Mouse (Mus musculus) small intestine, adult 2 months (tissue): ENCODE data around the gene Atf2. TPM values are rescaled to one million over a fixed set of nuclear protein-coding genes. Genes with fewer than 3 reads are reported as not detected.

Source experiments
- H3K27ac ChIP-seq: fragments of 200-500 bp; 2 replicates; pipeline ENCODE4 v1.5.1; 2012; ENCODE audit warnings: low read depth, low read length, control low read depth, inconsistent platforms; ENCODE audit not compliant: insufficient read depth
- H3K27me3 ChIP-seq: fragments of 200-500 bp; 2 replicates; pipeline ENCODE4 v1.6.1; 2012; ENCODE audit warnings: mild to moderate bottlenecking, moderate library complexity, low read length, inconsistent platforms; ENCODE audit not compliant: control insufficient read depth, insufficient read depth
- H3K36me3 ChIP-seq: fragments of 200-500 bp; 2 replicates; pipeline ENCODE4 v1.6.1; 2012; ENCODE audit warnings: mild to moderate bottlenecking, low read length, control low read depth, inconsistent platforms; ENCODE audit not compliant: control insufficient read depth, insufficient read depth
- H3K4me1 ChIP-seq: fragments of 200-500 bp; 2 replicates; pipeline ENCODE4 v1.6.1; 2012; ENCODE audit warnings: low read length, inconsistent platforms, mixed read lengths; ENCODE audit not compliant: control insufficient read depth, insufficient read depth, insufficient read length
- H3K4me3 ChIP-seq: fragments of 200-500 bp; 2 replicates; pipeline ENCODE4 v1.5.1; 2012; ENCODE audit warnings: low read depth, mild to moderate bottlenecking, control low read depth, inconsistent platforms, low read length, moderate library complexity
- CTCF ChIP-seq: fragments of 200-500 bp; IDR thresholded peaks from 2 replicates; pipeline ENCODE4 v1.5.1; 2012; ENCODE audit warnings: low read depth, mild to moderate bottlenecking, control low read depth, inconsistent platforms, low read length, moderate library complexity, mixed read lengths; ENCODE audit not compliant: insufficient replicate concordance, insufficient read length; ENCODE audit errors: extremely low read depth
- POLR2A ChIP-seq: fragments of 200-500 bp; IDR thresholded peaks from 2 replicates; pipeline ENCODE4 v1.6.1; 2012; ENCODE audit warnings: low read depth, mild to moderate bottlenecking, control low read depth, inconsistent platforms, low read length, moderate library complexity
- WGBS: fragments of 180-500 bp; shearing (Covaris S2); methylation state at CpG from one replicate; pipeline ENCODE4 v1.1.7; 2018; 5-methylcytosine and 5-hydroxymethylcytosine counted together
- polyA plus RNA-seq: library from polyadenylated mRNA; depleted of rRNA; stranded (reverse); fragments of >200 nt; gene quantifications from 2 replicates; pipeline ENCODE4 v1.2.3, GENCODE M21; 2012

Gene Atf2
- polyA plus RNA-seq, 1 experiment = 6.6 TPM

DNA sequence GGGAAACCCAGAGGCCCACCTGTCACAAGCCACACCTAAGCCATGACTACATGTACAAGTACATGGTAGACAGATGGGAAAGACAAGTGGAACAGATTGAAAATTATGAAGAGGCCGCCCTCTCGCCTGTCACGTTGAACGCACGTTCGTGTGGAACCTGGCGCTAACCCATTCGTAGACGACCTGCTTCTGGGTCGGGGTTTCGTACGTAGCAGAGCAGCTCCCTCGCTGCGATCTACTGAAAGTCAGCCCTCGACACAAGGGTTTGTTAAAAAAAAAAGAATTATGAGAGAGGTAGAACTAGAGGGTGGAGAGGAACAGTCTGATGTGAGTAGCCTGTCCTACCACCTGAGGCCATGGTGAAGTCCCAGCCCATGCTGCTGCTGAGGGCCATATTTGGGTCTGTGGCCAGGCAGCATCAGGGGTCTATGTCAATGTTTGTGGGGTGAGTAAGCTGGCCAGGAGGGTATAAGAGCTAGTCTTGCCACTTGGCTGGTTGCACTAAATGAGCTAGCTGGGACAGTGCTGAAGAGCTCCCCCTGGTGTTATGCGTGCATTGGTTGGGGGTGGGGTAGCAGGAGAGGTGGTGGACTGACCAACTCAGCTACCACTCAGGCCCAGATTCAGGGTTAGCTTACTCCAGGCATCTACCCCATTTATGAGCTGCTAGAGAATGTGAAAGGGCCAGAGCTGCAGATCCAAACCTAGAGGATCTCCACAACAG is 24.5 kb downstream of the Atf2 start:
- Histone ChIP-seq H3K36me3 (peaks cover 2% of the 10 kb centered on the region; the same call in 1 of the 2 replicates), H3K4me1 (no peaks in the 10 kb centered on the region), H3K27me3 (no peaks in the 10 kb centered on the region), H3K27ac (no peak overlapping the region), H3K4me3 (no peak overlapping the region)
- WGBS = 85% methylated on average over 16 of the region's 16 CpGs
- no peak for TF ChIP-seq POLR2A
- peak; percentile 56; the same call in 1 of the 2 replicates for TF ChIP-seq CTCF

DNA sequence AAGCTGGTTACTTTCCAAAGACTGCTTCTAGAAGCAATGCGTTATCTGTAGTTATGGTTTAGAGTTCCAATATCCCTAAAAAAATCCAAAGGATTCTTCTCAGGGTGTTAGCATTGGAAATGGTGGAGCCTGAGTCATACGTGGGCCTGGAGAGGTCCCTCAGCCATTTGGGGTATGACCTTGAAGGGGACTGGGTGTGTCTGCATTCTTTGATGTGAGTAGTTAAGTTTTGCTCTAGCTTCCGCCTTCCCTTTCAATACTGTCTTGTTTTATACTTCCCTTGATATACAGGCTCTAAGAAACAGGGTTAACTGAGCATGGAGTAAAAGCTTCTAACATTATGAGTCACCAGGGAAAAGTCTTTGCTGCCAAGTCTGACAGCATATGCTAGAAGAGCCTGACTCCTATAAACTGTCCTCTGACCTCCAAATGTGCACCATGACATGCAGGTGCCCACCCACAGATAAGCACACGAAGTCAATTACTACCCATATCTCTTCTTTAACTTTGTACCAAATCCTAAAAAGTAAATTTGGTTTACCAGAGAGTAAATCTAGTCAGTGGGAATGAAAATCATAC is 32.3 kb downstream of the Atf2 start:
- Histone ChIP-seq H3K27ac (no peak overlapping the region), H3K27me3 (no peaks in the 10 kb centered on the region), H3K4me3 (no peak overlapping the region), H3K4me1 (no peaks in the 10 kb centered on the region), H3K36me3 (0 out of 2 replicates have a peak, but pooled peaks cover 2% of the 10 kb centered on the region)
- WGBS = 70% methylated on average over 4 of the region's 4 CpGs
- TF ChIP-seq CTCF = no peak
- TF ChIP-seq POLR2A = no peak

DNA sequence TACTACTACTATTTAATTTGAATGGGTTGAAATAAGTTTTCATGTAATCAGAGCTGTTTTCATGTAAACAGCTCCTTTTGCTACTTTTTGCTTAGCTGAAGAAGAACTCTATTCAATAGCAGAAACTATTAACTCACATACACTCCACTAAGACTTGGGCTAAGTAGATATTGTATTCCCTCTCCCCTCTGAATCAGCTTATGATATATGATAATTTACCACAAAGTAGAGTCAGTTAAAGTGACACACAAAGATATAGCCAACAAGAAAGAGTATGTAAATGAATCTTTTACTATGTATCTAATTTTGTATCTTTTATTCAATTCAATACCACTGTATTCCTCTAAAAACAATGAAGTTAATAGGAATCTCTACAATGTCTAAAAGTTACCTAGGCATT is 35.1 kb downstream of the Atf2 start:
- no peak overlapping the region for H3K4me3 ChIP-seq
- 0 out of 2 replicates have a peak, but pooled peaks cover 2% of the 10 kb centered on the region for H3K36me3 ChIP-seq

DNA sequence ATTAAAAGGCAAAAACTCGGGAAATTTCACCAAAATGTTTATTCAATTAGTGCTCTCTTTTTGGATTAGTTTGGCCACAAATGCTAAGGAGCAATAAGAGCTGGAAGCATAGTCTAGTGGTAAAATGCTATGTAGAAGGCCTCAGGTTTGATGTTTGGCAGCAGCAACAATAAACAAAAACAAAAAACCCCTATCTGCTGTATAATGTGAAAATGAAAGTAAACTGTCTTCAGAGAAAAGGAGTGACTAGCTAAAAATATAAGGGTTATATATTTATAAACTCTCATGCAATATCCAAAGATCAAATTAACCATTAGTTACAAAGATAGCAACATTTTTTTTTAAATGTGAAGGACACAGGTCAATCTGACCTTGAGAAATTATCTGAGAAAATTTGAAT is 36.2 kb downstream of the Atf2 start:
- WGBS = 68% methylated on average over 1 of the region's 1 CpGs
- H3K36me3 ChIP-seq = 0 out of 2 replicates have a peak, but pooled peaks cover 2% of the 10 kb centered on the region
- TF ChIP-seq CTCF = no peak
- no peak for TF ChIP-seq POLR2A
- no peak overlapping the region for H3K27ac ChIP-seq
- H3K27me3 ChIP-seq = no peaks in the 10 kb centered on the region
- no peaks in the 10 kb centered on the region for H3K4me1 ChIP-seq
- no peak overlapping the region for H3K4me3 ChIP-seq

More for the DNA sequence above, 35.1 kb downstream of the Atf2 start:
- no peaks in the 10 kb centered on the region for H3K4me1 ChIP-seq
- TF ChIP-seq POLR2A (no peak), CTCF (no peak)
- no peak overlapping the region for H3K27ac ChIP-seq
- no peaks in the 10 kb centered on the region for H3K27me3 ChIP-seq

DNA sequence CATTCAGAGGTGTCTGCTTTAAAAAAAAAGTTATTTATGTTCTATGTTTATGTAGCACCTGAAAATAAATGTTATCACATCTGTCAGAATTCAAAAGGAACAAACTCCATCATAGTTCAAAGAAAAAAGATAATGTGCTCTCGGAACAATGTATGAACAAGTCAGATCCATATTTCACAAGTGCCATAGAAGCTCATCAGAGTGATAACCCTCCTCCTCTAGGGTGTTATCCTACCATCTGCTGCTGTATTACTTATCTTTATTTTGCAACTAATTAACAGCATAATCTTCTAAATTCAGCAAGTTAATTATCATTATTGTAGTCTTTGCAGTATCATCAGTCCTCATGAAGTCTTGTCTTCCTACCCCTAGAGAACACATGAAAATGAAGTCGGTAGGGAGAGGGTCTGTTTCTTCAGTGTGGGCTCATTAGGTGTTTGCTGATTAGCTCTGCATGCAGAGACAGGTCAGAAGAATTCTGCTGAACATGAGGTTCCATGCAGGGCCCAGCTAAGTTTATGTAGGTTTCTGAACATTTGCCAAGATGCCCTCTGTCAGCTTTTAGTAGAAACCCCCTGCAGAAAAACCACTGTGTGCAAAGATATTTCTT is 57.9 kb downstream of the Atf2 start:
- no peak overlapping the region for H3K27ac ChIP-seq
- H3K27me3 ChIP-seq = no peaks in the 10 kb centered on the region
- TF ChIP-seq CTCF = no peak
- no peak for TF ChIP-seq POLR2A
- H3K36me3 ChIP-seq = peaks cover 13% of the 10 kb centered on the region
- 73% methylated on average over 2 of the region's 2 CpGs for WGBS
- 0 out of 2 replicates have a peak, but pooled peaks cover 2% of the 10 kb centered on the region for H3K4me1 ChIP-seq
- no peak overlapping the region for H3K4me3 ChIP-seq

DNA sequence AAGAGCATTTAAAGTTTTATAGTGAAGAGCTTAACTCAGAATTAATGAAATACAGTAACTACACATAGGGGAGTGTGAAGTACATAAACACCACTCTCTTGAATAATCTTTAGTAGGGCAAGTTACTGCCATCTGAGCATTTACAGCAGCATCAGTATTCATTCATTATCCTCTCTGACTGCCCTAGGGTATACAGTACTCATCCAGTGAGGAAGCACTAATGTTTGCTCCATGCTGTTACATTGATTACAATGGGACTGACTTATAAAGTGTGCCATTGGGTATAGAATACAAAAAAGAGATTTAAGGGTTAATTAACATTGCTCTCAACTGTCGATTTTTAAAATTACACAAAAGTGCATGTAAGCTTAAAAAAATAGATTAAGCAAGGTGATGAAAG is 59.2 kb downstream of the Atf2 start:
- Histone ChIP-seq H3K4me1 (0 out of 2 replicates have a peak, but pooled peaks cover 2% of the 10 kb centered on the region), H3K27me3 (no peaks in the 10 kb centered on the region), H3K27ac (no peak overlapping the region), H3K4me3 (no peak overlapping the region), H3K36me3 (peaks cover 16% of the 10 kb centered on the region)
- TF ChIP-seq POLR2A (no peak), CTCF (no peak)
- WGBS = 59% methylated on average over 1 of the region's 1 CpGs

DNA sequence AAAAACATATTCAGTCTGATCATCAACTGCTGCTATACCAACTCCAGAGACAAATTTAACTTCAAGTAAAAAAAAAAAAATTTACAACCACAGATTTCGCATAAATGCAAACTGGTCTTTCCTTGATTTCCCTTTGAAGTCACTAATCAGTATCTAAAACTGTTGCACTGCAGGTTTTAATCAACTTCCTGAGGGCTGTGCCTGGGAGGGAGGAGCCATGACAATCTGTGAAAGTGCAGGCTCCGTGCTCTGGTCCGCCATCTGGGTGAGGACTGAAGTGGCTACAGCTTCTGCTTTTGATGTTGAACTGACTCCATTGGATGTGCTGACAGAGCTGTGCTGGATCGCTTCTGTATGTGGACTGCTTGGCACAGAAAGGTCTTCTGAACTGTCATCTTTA is 73.7 kb downstream of the Atf2 start:
- peaks cover 25% of the 10 kb centered on the region for H3K36me3 ChIP-seq
- 81% methylated on average over 4 of the region's 4 CpGs for WGBS
- TF ChIP-seq POLR2A (no peak), CTCF (no peak)
- H3K27me3 ChIP-seq = no peaks in the 10 kb centered on the region
- no peak overlapping the region for H3K27ac ChIP-seq
- H3K4me3 ChIP-seq = no peak overlapping the region
- H3K4me1 ChIP-seq = no peaks in the 10 kb centered on the region
